Mouse (Mus musculus): ENCODE results near the gene Spata21. TPM values are rescaled to one million over a fixed set of nuclear protein-coding genes. Genes with fewer than 3 reads are reported as not detected.

Spata21 gene
- polyA plus RNA-seq, 1 experiment from 2014 or later, result not detected

DNA sequence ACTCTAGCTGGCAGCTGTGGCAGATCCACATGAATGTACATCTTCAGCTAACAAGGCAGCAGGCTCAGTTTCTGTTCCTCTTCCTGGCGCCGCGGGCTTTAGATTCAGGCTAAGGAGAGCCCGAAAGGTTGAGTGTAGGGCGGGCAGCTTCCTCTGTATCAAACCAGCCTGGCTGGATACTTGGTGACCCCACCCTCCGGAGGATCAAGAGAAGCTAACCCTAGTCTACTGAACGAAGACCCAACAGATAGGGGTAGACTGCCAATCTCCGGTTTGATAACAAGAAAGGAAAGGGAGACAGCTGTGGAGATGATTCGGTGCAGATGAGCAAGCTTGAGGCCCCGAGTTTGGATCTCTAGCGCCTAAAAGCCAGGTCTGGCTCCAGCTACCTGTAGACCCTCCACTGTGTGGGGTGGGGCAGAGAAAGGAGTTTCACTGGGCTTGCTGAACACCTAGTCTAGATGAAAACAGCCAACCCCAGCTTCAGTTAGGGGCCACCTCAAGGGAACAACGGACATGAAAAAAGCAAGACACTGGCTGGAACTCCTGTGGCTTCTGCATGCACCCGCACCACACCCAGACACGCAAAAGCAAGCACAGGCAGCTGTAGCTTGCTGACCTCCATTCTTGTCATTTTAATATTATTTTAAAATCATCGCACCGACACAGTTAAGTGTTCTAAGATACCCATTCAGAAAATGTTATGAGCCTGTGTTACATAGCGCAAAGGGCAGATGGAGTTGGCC is 11.2 kb upstream of the Spata21 start:
- peak overlapping the region; percentile 88 for H3K4me3 ChIP-seq
- peaks cover 27% of the 10 kb centered on the region for H3K36me3 ChIP-seq
- no peak for ATAC-seq (ENCODE audit: insufficient number of reproducible peaks, low FRiP score)
- H3K9ac ChIP-seq, result peak overlapping the region; percentile 90
- WGBS, result 68% methylated on average over 17 of the region's 17 CpGs
- no peaks in the 10 kb centered on the region for H3K9me3 ChIP-seq (replicated peaks)
- peak overlapping the region; percentile 95 for H3K4me2 ChIP-seq
- H3K27ac ChIP-seq (ENCODE audit: poor library complexity, severe bottlenecking), result no peak overlapping the region
- peaks cover 48% of the 10 kb centered on the region for H3K4me1 ChIP-seq (replicated peaks)
- no peaks in the 10 kb centered on the region for H3K27me3 ChIP-seq (replicated peaks)

GRCm38 (mm10) chr4:141077681-141078509 is 10.2 kb upstream of the Spata21 start, which contains the start of gene Necap2:
TSS of gene Necap2 (minus strand) at chr4:141078357.
- Histone ChIP-seq H3K9me3 (replicated peaks) (no peaks in the 10 kb centered on the region), H3K9ac (peak within 1 kb of the TSS; percentile 90), H3K4me2 (peak within 1 kb of the TSS; percentile 95), H3K36me3 (peaks cover 18% of the 10 kb centered on the region), H3K4me1 (replicated peaks) (peaks cover 44% of the 10 kb centered on the region), H3K27me3 (replicated peaks) (no peaks in the 10 kb centered on the region), H3K4me3 (peak within 1 kb of the TSS; percentile 88), H3K27ac (ENCODE audit: poor library complexity, severe bottlenecking) (peak within 1 kb of the TSS; percentile 46; the same call in 1 of the 2 replicates)
- peak; percentile 89 for ATAC-seq (ENCODE audit: insufficient number of reproducible peaks, low FRiP score)
- under 1% methylated on average over 67 of the region's 67 CpGs for WGBS

DNA sequence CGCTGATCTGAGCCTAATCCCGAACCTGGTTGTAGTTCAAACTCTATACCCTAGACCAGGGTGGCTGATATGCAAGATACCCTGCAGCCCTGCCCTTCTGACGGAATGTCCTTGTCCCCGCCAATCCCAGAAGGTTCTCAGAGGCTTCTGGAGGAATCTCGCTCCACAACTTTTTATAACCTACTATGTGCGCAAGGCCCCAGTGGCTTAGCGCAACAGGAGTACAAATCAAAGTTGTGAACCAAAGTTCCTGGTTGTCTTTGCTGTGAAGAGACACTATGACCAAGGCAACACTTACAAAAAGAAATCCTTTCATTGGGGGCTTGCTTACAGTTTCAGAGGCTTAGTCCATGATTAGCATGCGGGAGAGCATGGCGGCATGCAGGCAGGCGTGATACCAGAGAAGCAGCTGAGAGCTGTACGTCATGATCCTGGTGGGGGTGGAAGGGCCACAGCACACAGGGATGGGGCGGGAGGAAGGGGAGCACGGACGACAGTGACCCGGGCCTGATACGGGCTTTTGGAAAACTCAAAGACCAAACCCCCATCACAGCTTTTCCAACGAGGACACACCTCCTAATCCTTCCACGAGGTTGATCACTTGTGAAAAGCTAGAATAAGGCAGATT is 9.5 kb upstream of the Spata21 start:
- Histone ChIP-seq H3K36me3 (peaks cover 11% of the 10 kb centered on the region; the same call in 1 of the 2 replicates), H3K4me3 (0 out of 2 replicates have a peak overlapping the region, but pooled peaks have one; percentile 88), H3K4me1 (replicated peaks) (peaks cover 37% of the 10 kb centered on the region), H3K9ac (no peak overlapping the region), H3K4me2 (no peak overlapping the region), H3K27ac (ENCODE audit: poor library complexity, severe bottlenecking) (no peak overlapping the region), H3K9me3 (replicated peaks) (no peaks in the 10 kb centered on the region), H3K27me3 (replicated peaks) (no peaks in the 10 kb centered on the region)
- 66% methylated on average over 18 of the region's 18 CpGs for WGBS
- ATAC-seq (ENCODE audit: insufficient number of reproducible peaks, low FRiP score), result no peak

- Histone ChIP-seq H3K4me2 (no peak overlapping the region), H3K4me3 (no peak overlapping the region), H3K9ac (no peak overlapping the region), H3K27me3 (replicated peaks) (no peaks in the 10 kb centered on the region), H3K27ac (ENCODE audit: poor library complexity, severe bottlenecking) (no peak overlapping the region), H3K9me3 (replicated peaks) (no peaks in the 10 kb centered on the region), H3K4me1 (replicated peaks) (no peaks in the 10 kb centered on the region), H3K36me3 (no peaks in the 10 kb centered on the region)
- WGBS, result 48% methylated on average over 10 of the region's 10 CpGs
- ATAC-seq (ENCODE audit: insufficient number of reproducible peaks, low FRiP score), result no peak
Observed at GRCm38 (mm10) chr4:141086862-141087261, 1.3 kb upstream of the Spata21 start.

DNA sequence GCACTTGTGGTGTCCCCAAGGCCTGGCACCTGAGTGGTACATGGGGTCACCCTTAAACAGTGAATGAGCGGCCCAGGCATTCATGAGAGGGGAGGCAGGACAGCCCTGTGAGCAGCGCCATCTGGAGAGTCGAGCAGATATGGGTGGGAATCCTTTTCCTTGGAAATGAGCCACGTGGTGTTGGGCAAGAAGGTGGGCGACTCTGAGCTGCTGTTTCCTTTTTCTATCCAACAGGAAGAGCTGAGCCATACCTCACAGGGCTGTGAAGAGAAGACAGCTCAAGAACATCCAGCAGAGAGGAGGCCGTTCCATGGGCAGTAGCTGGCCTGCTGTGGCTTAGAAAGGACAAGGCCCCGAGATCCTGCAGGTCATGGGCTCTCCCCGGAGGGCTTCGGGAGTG is 581 bp downstream of the Spata21 start:
- no peak overlapping the region for H3K27ac ChIP-seq (ENCODE audit: poor library complexity, severe bottlenecking)
- WGBS, result 72% methylated on average over 9 of the region's 9 CpGs

DNA sequence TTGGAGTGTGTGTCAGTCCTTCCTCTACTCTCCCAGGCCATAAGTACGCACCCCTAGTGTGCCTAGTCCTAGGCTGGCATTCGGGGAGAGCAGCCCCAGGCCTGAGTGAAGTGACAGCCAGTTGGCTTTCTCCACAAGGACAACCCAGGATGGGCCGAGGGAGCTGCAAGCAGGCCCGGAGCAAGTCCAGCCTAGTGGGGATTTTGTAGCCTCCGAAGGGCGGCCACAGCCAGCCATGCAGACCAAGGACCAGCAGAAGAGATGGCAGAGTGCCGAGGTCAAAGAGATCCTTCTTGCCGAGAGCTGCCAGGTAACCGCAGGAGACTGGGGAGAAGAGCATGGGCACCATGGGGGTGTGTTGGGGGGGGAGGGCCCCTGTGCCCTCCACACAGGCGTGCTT is 6.9 kb downstream of the Spata21 start:
- Histone ChIP-seq H3K9ac (no peak overlapping the region), H3K36me3 (no peaks in the 10 kb centered on the region), H3K4me1 (replicated peaks) (peaks cover 8% of the 10 kb centered on the region), H3K4me3 (no peak overlapping the region), H3K9me3 (replicated peaks) (no peaks in the 10 kb centered on the region), H3K4me2 (no peak overlapping the region), H3K27me3 (replicated peaks) (no peaks in the 10 kb centered on the region), H3K27ac (ENCODE audit: poor library complexity, severe bottlenecking) (no peak overlapping the region)
- no peak for ATAC-seq (ENCODE audit: insufficient number of reproducible peaks, low FRiP score)
- 75% methylated on average over 10 of the region's 10 CpGs for WGBS

More for the DNA sequence above, 581 bp downstream of the Spata21 start:
- ATAC-seq (ENCODE audit: insufficient number of reproducible peaks, low FRiP score), result no peak
- Histone ChIP-seq H3K4me2 (no peak overlapping the region), H3K9ac (no peak overlapping the region), H3K9me3 (replicated peaks) (no peaks in the 10 kb centered on the region), H3K36me3 (no peaks in the 10 kb centered on the region), H3K27me3 (replicated peaks) (no peaks in the 10 kb centered on the region), H3K4me3 (no peak overlapping the region), H3K4me1 (replicated peaks) (no peaks in the 10 kb centered on the region)

DNA sequence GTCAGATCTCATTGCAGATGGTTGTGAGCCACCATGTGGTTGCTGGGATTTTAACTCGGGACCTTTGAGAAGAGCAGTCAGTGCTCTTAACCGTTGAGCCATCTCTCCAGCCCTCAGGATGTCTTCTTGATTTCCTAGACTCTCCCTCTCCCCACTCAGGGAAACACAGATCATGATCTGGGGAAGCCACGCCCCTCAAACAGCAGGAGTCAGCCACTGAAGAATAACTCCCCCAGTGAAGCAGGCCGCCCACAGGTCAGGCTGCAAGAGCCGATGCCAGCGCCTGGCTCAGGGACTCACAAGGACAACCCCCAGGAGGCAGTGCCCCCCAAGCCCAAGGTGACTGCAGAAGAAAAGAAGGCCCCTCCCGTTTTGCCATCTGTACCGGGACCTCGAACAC is 8.6 kb downstream of the Spata21 start:
- Histone ChIP-seq H3K27me3 (replicated peaks) (no peaks in the 10 kb centered on the region), H3K4me1 (replicated peaks) (peaks cover 10% of the 10 kb centered on the region), H3K9me3 (replicated peaks) (no peaks in the 10 kb centered on the region), H3K4me2 (no peak overlapping the region), H3K4me3 (no peak overlapping the region), H3K9ac (no peak overlapping the region), H3K36me3 (no peaks in the 10 kb centered on the region), H3K27ac (ENCODE audit: poor library complexity, severe bottlenecking) (no peak overlapping the region)
- 35% methylated on average over 9 of the region's 9 CpGs for WGBS
- no peak for ATAC-seq (ENCODE audit: insufficient number of reproducible peaks, low FRiP score)

DNA sequence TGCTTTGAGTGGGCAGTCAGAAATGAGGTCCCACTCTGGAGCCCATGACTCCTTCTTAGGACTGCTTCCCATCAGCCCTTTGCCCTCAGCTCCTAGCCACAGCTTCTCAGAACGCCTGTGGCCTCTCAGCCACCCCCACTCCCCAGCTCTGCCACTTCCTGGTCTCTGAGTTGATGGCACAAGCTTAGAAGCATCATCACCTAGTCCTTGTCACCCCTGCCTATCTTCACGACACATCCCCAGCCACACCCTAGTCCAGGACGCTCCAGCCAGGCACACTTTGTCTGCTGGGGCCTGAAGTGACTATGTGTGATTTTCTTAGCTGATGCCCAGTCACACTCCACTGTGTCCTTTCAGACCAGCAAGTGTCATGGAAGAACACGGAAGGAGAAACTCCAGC is 10.8 kb downstream of the Spata21 start:
- WGBS, result 49% methylated on average over 4 of the region's 4 CpGs
- Histone ChIP-seq H3K4me2 (no peak overlapping the region), H3K27me3 (replicated peaks) (0 out of 2 replicates have a peak, but pooled peaks cover 5% of the 10 kb centered on the region), H3K9ac (no peak overlapping the region), H3K27ac (ENCODE audit: poor library complexity, severe bottlenecking) (no peak overlapping the region), H3K36me3 (no peaks in the 10 kb centered on the region), H3K9me3 (replicated peaks) (no peaks in the 10 kb centered on the region), H3K4me1 (replicated peaks) (peaks cover 10% of the 10 kb centered on the region), H3K4me3 (no peak overlapping the region)
- no peak for ATAC-seq (ENCODE audit: insufficient number of reproducible peaks, low FRiP score)

DNA sequence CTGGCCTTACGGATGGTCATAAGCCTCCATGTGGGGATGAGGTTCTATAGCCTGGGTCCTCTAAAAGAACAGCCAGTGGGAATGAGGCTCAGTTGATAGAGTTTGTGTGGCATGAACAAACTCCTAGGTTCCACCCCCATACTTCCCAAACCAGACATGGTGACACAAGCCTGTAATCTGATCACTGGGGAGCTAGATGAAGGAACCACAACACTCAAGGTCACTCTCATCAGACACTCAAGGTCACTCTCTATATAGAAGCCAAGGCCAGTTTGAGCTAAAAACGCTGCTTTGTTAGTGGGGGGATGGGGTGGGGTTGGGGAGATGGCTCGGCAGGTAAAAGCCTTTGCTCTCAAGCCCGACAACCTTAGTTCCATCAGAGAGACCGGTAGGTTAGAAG is 11.8 kb downstream of the Spata21 start:
- ATAC-seq (ENCODE audit: insufficient number of reproducible peaks, low FRiP score), result no peak
- Histone ChIP-seq H3K9ac (no peak overlapping the region), H3K4me2 (no peak overlapping the region), H3K27me3 (replicated peaks) (0 out of 2 replicates have a peak, but pooled peaks cover 6% of the 10 kb centered on the region), H3K4me1 (replicated peaks) (peaks cover 10% of the 10 kb centered on the region), H3K27ac (ENCODE audit: poor library complexity, severe bottlenecking) (no peak overlapping the region), H3K36me3 (no peaks in the 10 kb centered on the region), H3K4me3 (no peak overlapping the region), H3K9me3 (replicated peaks) (no peaks in the 10 kb centered on the region)
- WGBS, result 59% methylated on average over 5 of the region's 5 CpGs

GRCm38 (mm10) chr4:141101291-141101690 is 13.2 kb downstream of the Spata21 start:
- Histone ChIP-seq H3K4me2 (no peak overlapping the region), H3K36me3 (no peaks in the 10 kb centered on the region), H3K9ac (no peak overlapping the region), H3K9me3 (replicated peaks) (no peaks in the 10 kb centered on the region), H3K27ac (ENCODE audit: poor library complexity, severe bottlenecking) (no peak overlapping the region), H3K27me3 (replicated peaks) (0 out of 2 replicates have a peak, but pooled peaks cover 6% of the 10 kb centered on the region), H3K4me3 (no peak overlapping the region), H3K4me1 (replicated peaks) (peaks cover 10% of the 10 kb centered on the region)
- ATAC-seq (ENCODE audit: insufficient number of reproducible peaks, low FRiP score), result no peak
- 84% methylated on average over 9 of the region's 9 CpGs for WGBS

DNA sequence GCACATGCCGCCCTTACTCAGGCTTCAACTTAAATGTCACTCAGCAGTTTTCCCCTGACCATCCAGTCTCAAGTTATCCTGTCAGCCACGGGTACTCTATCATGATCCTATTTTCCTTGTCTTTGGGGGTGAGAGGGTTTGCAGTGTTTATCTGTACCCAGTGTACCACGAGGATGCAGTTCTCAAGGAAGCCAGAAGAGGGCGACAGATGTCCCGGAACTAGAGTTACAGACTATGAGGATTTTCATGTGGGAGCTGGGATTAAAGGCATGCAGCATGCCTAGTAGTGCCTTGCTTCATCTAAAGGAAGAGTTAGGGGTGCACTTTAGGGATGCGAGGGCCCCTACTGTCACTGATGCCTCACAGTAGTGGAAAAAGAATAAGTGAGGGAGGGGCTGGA is 13.7 kb downstream of the Spata21 start:
- 0 out of 2 replicates have a peak, but pooled peaks cover 6% of the 10 kb centered on the region for H3K27me3 ChIP-seq (replicated peaks)
- no peak overlapping the region for H3K4me3 ChIP-seq
- H3K9ac ChIP-seq, result no peak overlapping the region
- WGBS, result 61% methylated on average over 6 of the region's 6 CpGs
- ATAC-seq (ENCODE audit: insufficient number of reproducible peaks, low FRiP score), result no peak
- H3K4me2 ChIP-seq, result no peak overlapping the region
- no peaks in the 10 kb centered on the region for H3K9me3 ChIP-seq (replicated peaks)
- H3K36me3 ChIP-seq, result no peaks in the 10 kb centered on the region
- no peak overlapping the region for H3K27ac ChIP-seq (ENCODE audit: poor library complexity, severe bottlenecking)
- H3K4me1 ChIP-seq (replicated peaks), result peaks cover 7% of the 10 kb centered on the region
